Mouse (Mus musculus): ENCODE results near the gene Mdk. TPM values are rescaled to one million over a fixed set of nuclear protein-coding genes. Genes with fewer than 3 reads are reported as not detected.
A peak's percentile ranks its signal among the peaks of the same experiment; 100 is the strongest.

Mdk gene
- total and polyA plus RNA-seq, 2 experiments from 2014 or later, result 18.5 to 100 TPM

DNA sequence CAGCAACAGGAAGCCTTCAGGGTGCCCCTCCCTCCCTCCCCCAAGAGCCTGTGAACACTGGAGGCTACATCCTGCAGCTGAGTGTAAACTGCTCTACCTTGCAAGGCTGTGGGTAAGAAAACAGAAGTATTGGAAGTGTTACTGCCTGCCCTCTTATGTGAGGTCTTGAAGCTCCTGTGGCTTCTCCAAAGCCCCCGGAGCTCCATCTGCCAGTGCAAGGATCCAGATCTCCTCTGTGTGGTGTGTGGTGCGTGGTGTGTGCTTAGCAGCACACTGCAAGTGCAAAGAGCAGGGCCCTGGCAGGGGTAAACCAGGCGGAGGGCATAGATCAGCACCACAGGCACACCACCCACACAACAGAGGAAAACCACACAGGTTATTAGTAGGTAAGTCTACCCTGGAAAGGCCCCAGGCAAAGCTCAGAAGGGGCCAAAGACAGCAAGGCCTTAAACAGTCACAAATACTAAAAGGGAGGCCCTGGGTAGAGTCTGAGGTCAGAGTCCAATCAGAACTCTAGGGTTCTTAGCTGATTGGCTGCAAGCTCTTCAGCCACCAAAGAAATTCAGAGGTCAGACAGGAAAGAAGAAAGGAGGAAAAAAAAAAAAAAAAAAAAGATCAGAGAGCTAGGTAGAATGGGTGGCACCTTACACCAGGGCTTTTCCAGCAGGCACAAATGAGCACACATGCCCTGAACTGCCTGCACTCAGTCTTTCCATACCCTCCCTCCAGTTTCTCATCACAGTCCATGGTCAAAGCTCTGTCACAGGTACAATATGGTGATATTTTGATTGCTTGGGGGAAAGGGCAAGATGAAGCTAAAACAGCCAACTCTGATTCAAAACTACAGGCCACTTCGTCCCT lies 30.0 kb upstream of the Mdk start:
- WGBS, result 48% methylated on average over 4 of the region's 4 CpGs
- DNase-seq (ENCODE audit: low spot score) (no peak), ATAC-seq (ENCODE audit: insufficient read depth, low read depth) (no peak)
- H3K27ac ChIP-seq (ENCODE audit: low read depth), result peak overlapping the region; percentile 56; the same call in 1 of the 2 replicates
- H3K4me2 ChIP-seq (ENCODE audit: low read depth, low read length), result peak overlapping the region; percentile 85
- TF ChIP-seq EP300 (IDR thresholded peaks at IDR 0.05; ENCODE audit: low read depth) (no peak), CTCF (IDR thresholded peaks at IDR 0.05; ENCODE audit: low read depth) (no peak)
- H3K4me3 ChIP-seq (ENCODE audit: low read depth, low read length), result peak overlapping the region; percentile 76
- H3K36me3 ChIP-seq (replicated peaks; ENCODE audit: control insufficient read depth, insufficient read depth, low read length), result no peaks in the 10 kb centered on the region
- peak overlapping the region; percentile 84; the same call in 1 of the 2 replicates for H3K9ac ChIP-seq (replicated peaks; ENCODE audit: low read depth, low read length)
- no peaks in the 10 kb centered on the region for H3K9me3 ChIP-seq (replicated peaks; ENCODE audit: control insufficient read depth, low read length)
- H3K4me1 ChIP-seq (ENCODE audit: control insufficient read depth, insufficient read depth), result peaks cover 37% of the 10 kb centered on the region
- H3K27me3 ChIP-seq (ENCODE audit: control insufficient read depth, insufficient read depth, low read length), result no peaks in the 10 kb centered on the region

DNA sequence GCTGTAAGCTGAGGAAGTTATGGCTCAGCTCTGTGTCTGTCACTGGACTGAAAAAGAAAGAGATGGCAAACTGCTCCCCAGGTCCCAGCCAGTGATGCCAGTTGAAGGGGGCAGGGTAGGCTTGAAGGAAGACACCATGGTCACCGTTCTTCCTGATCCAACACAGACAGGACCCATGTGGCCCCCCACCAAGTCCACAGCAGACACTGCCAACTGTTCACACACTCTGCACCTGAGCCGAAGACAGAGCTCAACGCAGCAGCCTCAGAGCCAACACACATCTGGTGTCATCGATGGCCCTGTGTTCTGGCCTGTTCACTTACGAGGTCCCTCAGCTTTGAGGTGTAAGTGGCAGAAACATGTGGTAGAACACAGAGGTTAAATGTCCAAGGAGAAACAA lies 28.4 kb upstream of the Mdk start:
- Histone ChIP-seq H3K4me2 (ENCODE audit: low read depth, low read length) (no peak overlapping the region), H3K9me3 (replicated peaks; ENCODE audit: control insufficient read depth, low read length) (no peaks in the 10 kb centered on the region), H3K27me3 (ENCODE audit: control insufficient read depth, insufficient read depth, low read length) (no peaks in the 10 kb centered on the region), H3K4me3 (ENCODE audit: low read depth, low read length) (no peak overlapping the region), H3K9ac (replicated peaks; ENCODE audit: low read depth, low read length) (no peak overlapping the region), H3K4me1 (ENCODE audit: control insufficient read depth, insufficient read depth) (peaks cover 46% of the 10 kb centered on the region), H3K36me3 (replicated peaks; ENCODE audit: control insufficient read depth, insufficient read depth, low read length) (no peaks in the 10 kb centered on the region), H3K27ac (ENCODE audit: low read depth) (no peak overlapping the region)
- 90% methylated on average over 5 of the region's 5 CpGs for WGBS
- no peak for TF ChIP-seq EP300 (IDR thresholded peaks at IDR 0.05; ENCODE audit: low read depth)
- no peak for TF ChIP-seq CTCF (IDR thresholded peaks at IDR 0.05; ENCODE audit: low read depth)
- DNase-seq (ENCODE audit: low spot score) (no peak), ATAC-seq (ENCODE audit: insufficient read depth, low read depth) (no peak)

GRCm38 (mm10) chr2:91959544-91960410 lies 27.7 kb upstream of the Mdk start:
- 75% methylated on average over 11 of the region's 11 CpGs for WGBS
- no peak for TF ChIP-seq CTCF (IDR thresholded peaks at IDR 0.05; ENCODE audit: low read depth)
- no peak for TF ChIP-seq EP300 (IDR thresholded peaks at IDR 0.05; ENCODE audit: low read depth)
- Histone ChIP-seq H3K4me1 (ENCODE audit: control insufficient read depth, insufficient read depth) (peaks cover 52% of the 10 kb centered on the region), H3K4me3 (ENCODE audit: low read depth, low read length) (no peak overlapping the region), H3K36me3 (replicated peaks; ENCODE audit: control insufficient read depth, insufficient read depth, low read length) (no peaks in the 10 kb centered on the region), H3K9me3 (replicated peaks; ENCODE audit: control insufficient read depth, low read length) (no peaks in the 10 kb centered on the region), H3K9ac (replicated peaks; ENCODE audit: low read depth, low read length) (no peak overlapping the region), H3K27me3 (ENCODE audit: control insufficient read depth, insufficient read depth, low read length) (no peaks in the 10 kb centered on the region), H3K4me2 (ENCODE audit: low read depth, low read length) (no peak overlapping the region), H3K27ac (ENCODE audit: low read depth) (no peak overlapping the region)
- ATAC-seq (ENCODE audit: insufficient read depth, low read depth) (no peak), DNase-seq (ENCODE audit: low spot score) (no peak)

- no peak overlapping the region for H3K9ac ChIP-seq (replicated peaks; ENCODE audit: low read depth, low read length)
- H3K4me1 ChIP-seq (ENCODE audit: control insufficient read depth, insufficient read depth), result peaks cover 59% of the 10 kb centered on the region
- ATAC-seq (ENCODE audit: insufficient read depth, low read depth) (no peak), DNase-seq (ENCODE audit: low spot score) (peak; percentile 76)
- TF ChIP-seq CTCF (IDR thresholded peaks at IDR 0.05; ENCODE audit: low read depth) (peak; percentile 74), EP300 (IDR thresholded peaks at IDR 0.05; ENCODE audit: low read depth) (no peak)
- no peak overlapping the region for H3K4me2 ChIP-seq (ENCODE audit: low read depth, low read length)
- H3K4me3 ChIP-seq (ENCODE audit: low read depth, low read length), result no peak overlapping the region
- no peaks in the 10 kb centered on the region for H3K27me3 ChIP-seq (ENCODE audit: control insufficient read depth, insufficient read depth, low read length)
- H3K27ac ChIP-seq (ENCODE audit: low read depth), result no peak overlapping the region
- WGBS, result 46% methylated on average over 10 of the region's 10 CpGs
- no peaks in the 10 kb centered on the region for H3K9me3 ChIP-seq (replicated peaks; ENCODE audit: control insufficient read depth, low read length)
- H3K36me3 ChIP-seq (replicated peaks; ENCODE audit: control insufficient read depth, insufficient read depth, low read length), result no peaks in the 10 kb centered on the region
Observed at GRCm38 (mm10) chr2:91958701-91959457, 26.8 kb upstream of the Mdk start.

DNA sequence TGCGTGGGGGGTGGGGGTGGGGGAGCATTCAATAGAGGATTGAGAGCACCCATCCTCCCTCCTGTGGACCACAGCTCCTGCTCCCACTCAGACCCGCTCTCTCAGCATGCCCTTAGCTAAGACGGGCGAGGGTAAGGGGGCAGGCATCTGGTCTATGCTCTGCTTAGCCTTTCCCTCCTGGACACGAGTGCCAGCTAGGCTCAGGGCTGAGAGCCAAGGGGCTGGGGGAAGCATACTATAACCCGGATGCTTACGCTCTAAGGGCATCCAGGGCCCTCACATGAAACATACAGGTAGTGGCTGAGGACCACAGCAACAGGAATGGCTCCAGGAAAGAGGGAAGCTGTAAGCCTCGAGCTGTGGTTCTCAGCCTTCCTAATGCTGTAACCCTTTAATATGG lies 26.0 kb upstream of the Mdk start:
- H3K27ac ChIP-seq (ENCODE audit: low read depth), result no peak overlapping the region

More for the DNA sequence above, 26.0 kb upstream of the Mdk start:
- ATAC-seq (ENCODE audit: insufficient read depth, low read depth), result no peak
- no peak for TF ChIP-seq EP300 (IDR thresholded peaks at IDR 0.05; ENCODE audit: low read depth)
- no peak for TF ChIP-seq CTCF (IDR thresholded peaks at IDR 0.05; ENCODE audit: low read depth)
- no peak overlapping the region for H3K4me2 ChIP-seq (ENCODE audit: low read depth, low read length)
- H3K27me3 ChIP-seq (ENCODE audit: control insufficient read depth, insufficient read depth, low read length), result no peaks in the 10 kb centered on the region
- no peaks in the 10 kb centered on the region for H3K36me3 ChIP-seq (replicated peaks; ENCODE audit: control insufficient read depth, insufficient read depth, low read length)
- H3K9me3 ChIP-seq (replicated peaks; ENCODE audit: control insufficient read depth, low read length), result no peaks in the 10 kb centered on the region
- H3K4me3 ChIP-seq (ENCODE audit: low read depth, low read length), result no peak overlapping the region
- no peak for DNase-seq (ENCODE audit: low spot score)
- peaks cover 67% of the 10 kb centered on the region for H3K4me1 ChIP-seq (ENCODE audit: control insufficient read depth, insufficient read depth)
- no peak overlapping the region for H3K9ac ChIP-seq (replicated peaks; ENCODE audit: low read depth, low read length)
- 73% methylated on average over 8 of the region's 8 CpGs for WGBS
